Comparison of ENCODE assay signal across 8 mouse cellular contexts in genomic region chr5:108462446-108462845, GRCm38 (mm10). TPM values are rescaled to one million over a fixed set of nuclear protein-coding genes. Genes with fewer than 3 reads are reported as not detected.
DNase-seq lines count a peak whose midpoint lies in the region; ATAC-seq and TF ChIP-seq lines count a peak whose summit lies in the region.

No protein-coding gene starts in this region.

- no peak for ATAC-seq in lung, embryonic 15.5 days (ENCODE audit: borderline replicate concordance, extremely low read depth, low FRiP score, low TSS enrichment)
- no peak for ATAC-seq in embryonic facial prominence, embryonic 14.5 days (ENCODE audit: low read depth)

- H3K4me2 ChIP-seq in lung, embryonic 15.5 days = peak overlapping the region; percentile 90
- H3K4me2 ChIP-seq in embryonic facial prominence, embryonic 14.5 days (ENCODE audit: low read depth, low read length) = peak overlapping the region; percentile 100

- no peak for TF ChIP-seq CTCF in olfactory bulb, adult 2 months (IDR thresholded peaks at IDR 0.05; ENCODE audit: insufficient read depth, low read depth, low read length)

- peak overlapping the region; percentile 76 for H3K4me3 ChIP-seq in lung, embryonic 15.5 days
- peak overlapping the region; percentile 70 for H3K4me3 ChIP-seq in embryonic facial prominence, embryonic 14.5 days (ENCODE audit: low read depth, low read length)
- peak overlapping the region; percentile 88 for H3K4me3 ChIP-seq in limb, embryonic 10.5 days
- peak overlapping the region; percentile 88 for H3K4me3 ChIP-seq in olfactory bulb, adult 2 months (ENCODE audit: insufficient read depth, low read depth, low read length)

- no peaks in the 10 kb centered on the region for H3K9me3 ChIP-seq in lung, embryonic 15.5 days
- H3K9me3 ChIP-seq in embryonic facial prominence, embryonic 14.5 days (ENCODE audit: control insufficient read depth, low read length) = no peaks in the 10 kb centered on the region
- no peaks in the 10 kb centered on the region for H3K9me3 ChIP-seq in limb, embryonic 10.5 days (replicated peaks)

- TF ChIP-seq POLR2A in olfactory bulb, adult 2 months (IDR thresholded peaks at IDR 0.05; ENCODE audit: insufficient read depth, low read depth, low read length) = no peak

- 0 out of 2 replicates have a peak overlapping the region, but pooled peaks have one; percentile 82 for H3K27ac ChIP-seq in lung, embryonic 15.5 days
- H3K27ac ChIP-seq in embryonic facial prominence, embryonic 14.5 days (replicated peaks; ENCODE audit: low read depth, low read length) = peak overlapping the region; percentile 52
- H3K27ac ChIP-seq in limb, embryonic 10.5 days = peak overlapping the region; percentile 98
- H3K27ac ChIP-seq in olfactory bulb, adult 2 months (ENCODE audit: insufficient read depth, low read depth, low read length) = no peak overlapping the region

- H3K27me3 ChIP-seq in lung, embryonic 15.5 days = no peaks in the 10 kb centered on the region
- 0 out of 2 replicates have a peak, but pooled peaks cover 3% of the 10 kb centered on the region for H3K27me3 ChIP-seq in embryonic facial prominence, embryonic 14.5 days (replicated peaks; ENCODE audit: control insufficient read depth, insufficient read depth, low read length)
- peaks cover 13% of the 10 kb centered on the region for H3K27me3 ChIP-seq in limb, embryonic 10.5 days (ENCODE audit: low read depth, poor library complexity, severe bottlenecking)

- no peaks in the 10 kb centered on the region for H3K36me3 ChIP-seq in lung, embryonic 15.5 days
- 0 out of 2 replicates have a peak, but pooled peaks cover 17% of the 10 kb centered on the region for H3K36me3 ChIP-seq in embryonic facial prominence, embryonic 14.5 days (ENCODE audit: control insufficient read depth, insufficient read depth, low read length)
- peaks cover 14% of the 10 kb centered on the region for H3K36me3 ChIP-seq in limb, embryonic 10.5 days

- peak overlapping the region; percentile 90 for H3K9ac ChIP-seq in lung, embryonic 15.5 days
- peak overlapping the region; percentile 99 for H3K9ac ChIP-seq in embryonic facial prominence, embryonic 14.5 days (ENCODE audit: low read depth, low read length)

- 36% methylated on average over 4 of the region's 4 CpGs for WGBS in lung, embryonic 15.5 days
- WGBS in embryonic facial prominence, embryonic 14.5 days = 39% methylated on average over 4 of the region's 4 CpGs
- 60% methylated on average over 4 of the region's 4 CpGs for WGBS in limb, embryonic 10.5 days
- WGBS in olfactory bulb, adult 2 months = 38% methylated on average over 4 of the region's 4 CpGs

- H3K4me1 ChIP-seq in lung, embryonic 15.5 days = peaks cover 25% of the 10 kb centered on the region
- H3K4me1 ChIP-seq in embryonic facial prominence, embryonic 14.5 days (ENCODE audit: control insufficient read depth, insufficient read depth, low read length) = peaks cover 21% of the 10 kb centered on the region
- peaks cover 27% of the 10 kb centered on the region for H3K4me1 ChIP-seq in limb, embryonic 10.5 days
- H3K4me1 ChIP-seq in olfactory bulb, adult 2 months (ENCODE audit: control insufficient read depth, insufficient read depth, low read length) = peaks cover 10% of the 10 kb centered on the region

- no peak for DNase-seq in lung, adult 18-20 months
- DNase-seq in embryonic facial prominence, embryonic 14.5 days (ENCODE audit: low spot score) = no peak
- DNase-seq in limb, embryonic 10.5 days (ENCODE audit: low spot score) = peak; percentile 33
- no peak for DNase-seq in cerebellum, adult 9-11 months
- no peak for DNase-seq in adipocyte (ENCODE audit: low spot score)
- no peak for DNase-seq in cerebellum, adult 9-10 months

RNA-seq across cellular contexts. Expression of gene Pcgf3, which starts 1.4 kb away (rescaled TPM):
- 17.2 and 19.3 TPM in 2 replicates for polyA plus RNA-seq in lung, embryonic 15.5 days (2015; fragmentation: Nextera tagmentation; extraction: Ambion mirVana)
- 22.9 and 23.8 TPM in 2 replicates for polyA plus RNA-seq in embryonic facial prominence, embryonic 14.5 days (2014; fragmentation: Nextera tagmentation; extraction: Ambion mirVana)
- polyA plus RNA-seq in limb, embryonic 10.5 days (2016; fragmentation: Nextera tagmentation; extraction: Ambion mirVana) = 24.1 and 27.1 TPM in 2 replicates
- 59.2 TPM in 1 of 2 replicates, not detected in the other for polyA plus RNA-seq in olfactory bulb, adult 2 months (2012; ENCODE audit: insufficient read depth, insufficient read length, low replicate concordance, missing spikeins)

RNA-seq across cellular contexts. Expression of gene Mfsd7a, which starts 13.8 kb away (rescaled TPM):
- 0.24 and 0.34 TPM in 2 replicates for polyA plus RNA-seq in lung, embryonic 15.5 days (2015; fragmentation: Nextera tagmentation; extraction: Ambion mirVana)
- 0.42 and 0.58 TPM in 2 replicates for polyA plus RNA-seq in embryonic facial prominence, embryonic 14.5 days (2014; fragmentation: Nextera tagmentation; extraction: Ambion mirVana)
- polyA plus RNA-seq in limb, embryonic 10.5 days (2016; fragmentation: Nextera tagmentation; extraction: Ambion mirVana) = 0.09 and 0.20 TPM in 2 replicates
- not detected in 2 replicates for polyA plus RNA-seq in olfactory bulb, adult 2 months (2012; ENCODE audit: insufficient read depth, insufficient read length, low replicate concordance, missing spikeins)

RNA-seq across cellular contexts. Expression of gene Atp5k, which starts 28.2 kb away (rescaled TPM):
- 344 and 363 TPM in 2 replicates for polyA plus RNA-seq in lung, embryonic 15.5 days (2015; fragmentation: Nextera tagmentation; extraction: Ambion mirVana)
- polyA plus RNA-seq in embryonic facial prominence, embryonic 14.5 days (2014; fragmentation: Nextera tagmentation; extraction: Ambion mirVana) = 388 and 486 TPM in 2 replicates
- polyA plus RNA-seq in limb, embryonic 10.5 days (2016; fragmentation: Nextera tagmentation; extraction: Ambion mirVana) = 385 and 399 TPM in 2 replicates
- not detected in 2 replicates for polyA plus RNA-seq in olfactory bulb, adult 2 months (2012; ENCODE audit: insufficient read depth, insufficient read length, low replicate concordance, missing spikeins)
